9 mouse cellular contexts compared by ENCODE assay signal in genomic region chr7:63924747-63925412, GRCm38 (mm10). TPM values are rescaled to one million over a fixed set of nuclear protein-coding genes. Genes with fewer than 3 reads are reported as not detected.
DNase-seq lines count a peak whose midpoint lies in the region; ATAC-seq and TF ChIP-seq lines count a peak whose summit lies in the region.
"Had no signal": no experiment of that assay in that cellular context is flagged by ENCODE, and none has a peak within 500 bp of the region (broad histone marks: within the 10 kb centered on the region; RNA-seq: fewer than 3 reads in every experiment).

No protein-coding gene starts in this region.

- no peak for TF ChIP-seq POLR2A in brain, embryonic 14.5 days (IDR thresholded peaks at IDR 0.05; ENCODE audit: borderline replicate concordance, extremely low read depth, insufficient read depth, insufficient read length, poor library complexity, severe bottlenecking)

- TF ChIP-seq CTCF in brain, embryonic 14.5 days (IDR thresholded peaks at IDR 0.05; ENCODE audit: borderline replicate concordance, extremely low read depth, insufficient read depth, insufficient read length): no peak

- no peaks in the 10 kb centered on the region for H3K36me3 ChIP-seq in forebrain, embryonic 14.5 days (ENCODE audit: control insufficient read depth, insufficient read depth, low read length)
- H3K36me3 ChIP-seq in forebrain, embryonic 10.5 days (replicated peaks): peaks cover 12% of the 10 kb centered on the region; the same call in 1 of the 2 replicates
- no peaks in the 10 kb centered on the region for H3K36me3 ChIP-seq in neural tube, embryonic 15.5 days

- H3K4me3 ChIP-seq in forebrain, embryonic 14.5 days (ENCODE audit: low read depth, low read length): no peak overlapping the region
- no peak overlapping the region for H3K4me3 ChIP-seq in forebrain, embryonic 10.5 days
- no peak overlapping the region for H3K4me3 ChIP-seq in neural tube, embryonic 15.5 days (replicated peaks)

- peak; percentile 64 for DNase-seq in forebrain, embryonic 14.5 days (ENCODE audit: low spot score)
- DNase-seq in forebrain, embryonic 10.5 days (ENCODE audit: extremely low spot score, low spot score): no peak
- DNase-seq in brain, embryonic 14.5 days (ENCODE audit: low read depth): peak; percentile 75
- DNase-seq in gastrocnemius, adult 18-20 months (ENCODE audit: low spot score): peak; percentile 86
- DNase-seq in kidney, adult 11 months: peak; percentile 95
- peak; percentile 88 to 91 for DNase-seq in left cerebral cortex, postnatal 25 days (ENCODE audit: low spot score in 2 of 2)
- no peak for DNase-seq in embryo, embryonic 9.5 days (ENCODE audit: extremely low spot score)

- intact Hi-C loops in left cerebral cortex, postnatal 25 days (cut with DNase I): loop anchor here (1.0 to 2.0 kb wide), 3 partner anchors 14 to 108 kb away; partner anchors contain the start of gene Klf13

- H3K27me3 ChIP-seq in forebrain, embryonic 14.5 days (replicated peaks; ENCODE audit: control insufficient read depth, insufficient read depth, low read length): no peaks in the 10 kb centered on the region
- H3K27me3 ChIP-seq in forebrain, embryonic 10.5 days (ENCODE audit: poor library complexity, severe bottlenecking): no peaks in the 10 kb centered on the region
- no peaks in the 10 kb centered on the region for H3K27me3 ChIP-seq in neural tube, embryonic 15.5 days (replicated peaks)

- peak overlapping the region; percentile 58; the same call in 1 of the 2 replicates for H3K27ac ChIP-seq in forebrain, embryonic 14.5 days (ENCODE audit: low read depth, low read length)
- no peak overlapping the region for H3K27ac ChIP-seq in forebrain, embryonic 10.5 days
- H3K27ac ChIP-seq in neural tube, embryonic 15.5 days (replicated peaks): peak overlapping the region; percentile 61

- H3K4me2 ChIP-seq in forebrain, embryonic 14.5 days (ENCODE audit: low read length): peak overlapping the region; percentile 20; the same call in 1 of the 2 replicates
- 0 out of 2 replicates have a peak overlapping the region, but pooled peaks have one; percentile 15 for H3K4me2 ChIP-seq in neural tube, embryonic 15.5 days

- H3K9me3 ChIP-seq in forebrain, embryonic 14.5 days (replicated peaks; ENCODE audit: control insufficient read depth, low read length): no peaks in the 10 kb centered on the region
- no peaks in the 10 kb centered on the region for H3K9me3 ChIP-seq in forebrain, embryonic 10.5 days
- no peaks in the 10 kb centered on the region for H3K9me3 ChIP-seq in neural tube, embryonic 15.5 days (replicated peaks)

- ATAC-seq in forebrain, embryonic 14.5 days: peak; percentile 60; the same call in 1 of the 2 replicates
- ATAC-seq in neural tube, embryonic 15.5 days (ENCODE audit: low FRiP score): peak; percentile 39; the same call in 1 of the 2 replicates

- no peak overlapping the region for H3K9ac ChIP-seq in forebrain, embryonic 14.5 days (ENCODE audit: low read length)
- H3K9ac ChIP-seq in neural tube, embryonic 15.5 days (replicated peaks): no peak overlapping the region

- H3K4me1 ChIP-seq in forebrain, embryonic 14.5 days (ENCODE audit: control insufficient read depth, insufficient read depth, low read length): peaks cover 32% of the 10 kb centered on the region
- H3K4me1 ChIP-seq in forebrain, embryonic 10.5 days: peaks cover 39% of the 10 kb centered on the region
- peaks cover 60% of the 10 kb centered on the region for H3K4me1 ChIP-seq in neural tube, embryonic 15.5 days

- 27% methylated on average over 6 of the region's 6 CpGs for WGBS in forebrain, embryonic 14.5 days
- WGBS in forebrain, embryonic 10.5 days: 94% methylated on average over 6 of the region's 6 CpGs
- WGBS in neural tube, embryonic 15.5 days: 25% methylated on average over 6 of the region's 6 CpGs

RNA-seq across cellular contexts. Expression of gene E030018B13Rik, which starts 8.2 kb away (rescaled TPM):
- not detected in 2 replicates for polyA plus RNA-seq in forebrain, embryonic 14.5 days (2014; fragmentation: Nextera tagmentation; extraction: Ambion mirVana)
- 0.21 TPM in 1 of 2 replicates, not detected in the other for polyA plus RNA-seq in forebrain, embryonic 10.5 days (2016; fragmentation: Nextera tagmentation; extraction: Ambion mirVana)
- polyA plus RNA-seq in brain, embryonic 14.5 days (2012; rRNA removed): not detected in 2 replicates
- total RNA-seq in gastrocnemius, adult 18-20 months (2021): not detected
- total RNA-seq in left cerebral cortex, postnatal 25 days (2021): not detected
- not detected in 2 replicates for polyA plus RNA-seq in neural tube, embryonic 15.5 days (2015; fragmentation: Nextera tagmentation; extraction: Ambion mirVana)
- total RNA-seq: gastrocnemius, postnatal 4 days had no signal

RNA-seq across cellular contexts. Expression of gene Klf13, which starts 13.8 kb away (rescaled TPM):
- 28.2 and 33.2 TPM in 2 replicates for polyA plus RNA-seq in forebrain, embryonic 14.5 days (2014; fragmentation: Nextera tagmentation; extraction: Ambion mirVana)
- 23.1 and 23.8 TPM in 2 replicates for polyA plus RNA-seq in forebrain, embryonic 10.5 days (2016; fragmentation: Nextera tagmentation; extraction: Ambion mirVana)
- 12.4 and 19.8 TPM in 2 replicates for polyA plus RNA-seq in brain, embryonic 14.5 days (2012; rRNA removed)
- total RNA-seq in gastrocnemius, adult 18-20 months (2021): 10 to 100 TPM; 33.3 to 55.3 TPM
- total RNA-seq in left cerebral cortex, postnatal 25 days (2021): 100 to 1,000 TPM; 161 to 167 TPM
- 24.7 and 26.8 TPM in 2 replicates for polyA plus RNA-seq in neural tube, embryonic 15.5 days (2015; fragmentation: Nextera tagmentation; extraction: Ambion mirVana)

Comparison
In these comparisons a context has a peak if more than half of its experiments do, and no peak if none do; other contexts are left out.
1. DNase-seq: peak in forebrain, embryonic 14.5 days (single experiment), brain, embryonic 14.5 days (single experiment), gastrocnemius, adult 18-20 months (single experiment), kidney, adult 11 months (single experiment) and left cerebral cortex, postnatal 25 days (2 of 2); none in forebrain, embryonic 10.5 days (single experiment) and embryo, embryonic 9.5 days (single experiment).